Mouse (Mus musculus) heart, embryonic 15.5 days (tissue): ENCODE data around the gene C1ra. TPM values are rescaled to one million over a fixed set of nuclear protein-coding genes. Genes with fewer than 3 reads are reported as not detected.
"Not testable (repeated sequence)": the region's sequence is repeated elsewhere in the genome, so short reads cannot be mapped to it uniquely, and the experiment has no call there.

ENCODE experiments used
- ATAC-seq: fragments of 200-750 bp; cut with Nextera tagmentation; replicated peaks from 2 replicates; pipeline ENCODE4 v1.8.0; 2017; ENCODE audit warnings: low read depth, moderate TSS enrichment; ENCODE audit not compliant: insufficient number of reproducible peaks, insufficient read depth, low FRiP score
- H3K27ac ChIP-seq: fragments of 300-500 bp; sonication (generic); 2 replicates; pipeline ENCODE4 v1.5.1; 2015; ENCODE audit warnings: mild to moderate bottlenecking, inconsistent platforms
- H3K27me3 ChIP-seq: fragments of 300-500 bp; sonication (generic); 2 replicates; pipeline ENCODE4 v1.6.1; 2015; ENCODE audit warnings: inconsistent platforms
- H3K36me3 ChIP-seq: fragments of 300-500 bp; sonication (generic); 2 replicates; pipeline ENCODE4 v1.6.1; 2015; ENCODE audit warnings: mild to moderate bottlenecking, inconsistent platforms
- H3K4me1 ChIP-seq: fragments of 300-500 bp; sonication (generic); replicated peaks from 2 replicates; pipeline ENCODE4 v1.6.1; 2015; ENCODE audit warnings: inconsistent platforms
- H3K4me2 ChIP-seq: fragments of 300-500 bp; sonication (generic); 2 replicates; pipeline ENCODE4 v1.6.1; 2015; ENCODE audit warnings: inconsistent platforms, mild to moderate bottlenecking, moderate library complexity
- H3K4me3 ChIP-seq: fragments of 300-500 bp; sonication (generic); 2 replicates; pipeline ENCODE4 v1.5.1; 2015; ENCODE audit warnings: mild to moderate bottlenecking, inconsistent platforms
- H3K9ac ChIP-seq: fragments of 300-500 bp; sonication (generic); 2 replicates; pipeline ENCODE4 v1.6.1; 2015; ENCODE audit warnings: mild to moderate bottlenecking, inconsistent platforms
- H3K9me3 ChIP-seq: fragments of 300-500 bp; sonication (generic); replicated peaks from 2 replicates; pipeline ENCODE4 v1.6.1; 2016; ENCODE audit warnings: inconsistent platforms
- WGBS: fragments of 180-500 bp; shearing (Covaris S2); methylation state at CpG from one replicate; pipeline ENCODE4 v1.1.7; 2015; ENCODE audit warnings: mixed read lengths; 5-methylcytosine and 5-hydroxymethylcytosine counted together
- polyA plus RNA-seq: library from polyadenylated mRNA; unstranded; fragments of >200 nt; fragmentation: Nextera tagmentation; extraction: Ambion mirVana; gene quantifications from 2 replicates; pipeline ENCODE4 v1.2.1, GENCODE M21; 2015

Gene C1ra
- polyA plus RNA-seq, 1 experiment from 2014 or later: 1.5 TPM

- not testable (repeated sequence) for ATAC-seq
Observed at GRCm38 (mm10) chr6:124509192-124509591, 3.0 kb upstream of the C1ra start.

GRCm38 (mm10) chr6:124511936-124512335 lies 269 bp upstream of the C1ra start:
- Histone ChIP-seq H3K4me2 (no peak overlapping the region), H3K27ac (no peak overlapping the region), H3K36me3 (no peaks in the 10 kb centered on the region), H3K4me1 (no peaks in the 10 kb centered on the region), H3K9me3 (no peaks in the 10 kb centered on the region), H3K27me3 (no peaks in the 10 kb centered on the region), H3K9ac (no peak overlapping the region), H3K4me3 (no peak overlapping the region)
- no peak for ATAC-seq
- WGBS: 60% methylated on average over 6 of the region's 6 CpGs

More at GRCm38 (mm10) chr6:124509192-124509591, 3.0 kb upstream of the C1ra start:
- WGBS: 83% methylated on average over 5 of the region's 5 CpGs
- not testable (repeated sequence) for H3K9ac ChIP-seq, H3K36me3 ChIP-seq, H3K4me3 ChIP-seq, H3K9me3 ChIP-seq, H3K4me2 ChIP-seq, H3K4me1 ChIP-seq, H3K27me3 ChIP-seq, H3K27ac ChIP-seq

- H3K36me3 ChIP-seq, H3K27me3 ChIP-seq, H3K4me3 ChIP-seq, H3K9me3 ChIP-seq, H3K9ac ChIP-seq, ATAC-seq, H3K4me1 ChIP-seq, H3K4me2 ChIP-seq, H3K27ac ChIP-seq: not testable (repeated sequence)
- WGBS: 89% methylated on average over 4 of the region's 4 CpGs
Observed at GRCm38 (mm10) chr6:124517733-124518132, 5.5 kb downstream of the C1ra start.

GRCm38 (mm10) chr6:124522082-124522481 lies 9.9 kb downstream of the C1ra start:
- ATAC-seq: not testable (repeated sequence)

GRCm38 (mm10) chr6:124527881-124528280 lies 15.7 kb downstream of the C1ra start:
- Histone ChIP-seq H3K27me3 (no peaks in the 10 kb centered on the region), H3K9me3 (no peaks in the 10 kb centered on the region), H3K4me1 (no peaks in the 10 kb centered on the region), H3K9ac (no peak overlapping the region), H3K4me2 (no peak overlapping the region), H3K27ac (no peak overlapping the region), H3K36me3 (no peaks in the 10 kb centered on the region), H3K4me3 (no peak overlapping the region)
- 61% methylated on average over 3 of the region's 3 CpGs for WGBS
- ATAC-seq: no peak

More at GRCm38 (mm10) chr6:124522082-124522481, 9.9 kb downstream of the C1ra start:
- H3K27me3 ChIP-seq, H3K9me3 ChIP-seq, H3K4me3 ChIP-seq, H3K9ac ChIP-seq, H3K4me1 ChIP-seq, H3K27ac ChIP-seq, H3K4me2 ChIP-seq, H3K36me3 ChIP-seq: not testable (repeated sequence)
- 64% methylated on average over 7 of the region's 7 CpGs for WGBS

- Histone ChIP-seq H3K4me3 (no peak overlapping the region), H3K27me3 (no peaks in the 10 kb centered on the region), H3K27ac (no peak overlapping the region), H3K9ac (no peak overlapping the region), H3K9me3 (no peaks in the 10 kb centered on the region), H3K36me3 (no peaks in the 10 kb centered on the region), H3K4me1 (no peaks in the 10 kb centered on the region), H3K4me2 (no peak overlapping the region)
- no peak for ATAC-seq
- 65% methylated on average over 8 of the region's 8 CpGs for WGBS
Observed at GRCm38 (mm10) chr6:124531077-124531476, 18.9 kb downstream of the C1ra start.

GRCm38 (mm10) chr6:124536125-124536829 lies 24.1 kb downstream of the C1ra start:
- 69% methylated on average over 8 of the region's 8 CpGs for WGBS
- not testable (repeated sequence) for H3K4me2 ChIP-seq, H3K36me3 ChIP-seq, ATAC-seq, H3K27me3 ChIP-seq, H3K4me3 ChIP-seq, H3K4me1 ChIP-seq, H3K27ac ChIP-seq, H3K9ac ChIP-seq, H3K9me3 ChIP-seq

GRCm38 (mm10) chr6:124541176-124541575 lies 29.0 kb downstream of the C1ra start:
- H3K9me3 ChIP-seq, ATAC-seq, H3K36me3 ChIP-seq, H3K4me2 ChIP-seq, H3K4me1 ChIP-seq, H3K9ac ChIP-seq, H3K27me3 ChIP-seq, H3K27ac ChIP-seq, H3K4me3 ChIP-seq: not testable (repeated sequence)
- 77% methylated on average over 2 of the region's 2 CpGs for WGBS

- not testable (repeated sequence) for H3K27ac ChIP-seq, H3K27me3 ChIP-seq, H3K36me3 ChIP-seq, H3K9me3 ChIP-seq, H3K4me2 ChIP-seq, H3K4me3 ChIP-seq, H3K9ac ChIP-seq, ATAC-seq, H3K4me1 ChIP-seq
- WGBS: 0% methylated on average over 1 of the region's 1 CpGs
Observed at GRCm38 (mm10) chr6:124542284-124542683, 30.1 kb downstream of the C1ra start, which contains the start of gene C1s1. Gene C1s1 (minus strand): TSS chr6:124542359.

- H3K36me3 ChIP-seq: no peaks in the 10 kb centered on the region
- no peak for ATAC-seq
- no peaks in the 10 kb centered on the region for H3K9me3 ChIP-seq
- H3K4me2 ChIP-seq: no peak overlapping the region
- 81% methylated on average over 6 of the region's 6 CpGs for WGBS
- no peak overlapping the region for H3K4me3 ChIP-seq
- H3K4me1 ChIP-seq: no peaks in the 10 kb centered on the region
- H3K27me3 ChIP-seq: no peaks in the 10 kb centered on the region
- no peak overlapping the region for H3K9ac ChIP-seq
- H3K27ac ChIP-seq: no peak overlapping the region
Observed at GRCm38 (mm10) chr6:124544466-124544865, 32.3 kb downstream of the C1ra start.

- 72% methylated on average over 2 of the region's 2 CpGs for WGBS
- ATAC-seq: no peak
Observed at GRCm38 (mm10) chr6:124545425-124545824, 33.2 kb downstream of the C1ra start.

GRCm38 (mm10) chr6:124547979-124548378 lies 35.8 kb downstream of the C1ra start:
- H3K4me2 ChIP-seq, ATAC-seq: not testable (repeated sequence)

More at GRCm38 (mm10) chr6:124545425-124545824, 33.2 kb downstream of the C1ra start:
- 0 out of 2 replicates have a peak, but pooled peaks cover 4% of the 10 kb centered on the region for H3K9me3 ChIP-seq
- no peak overlapping the region for H3K27ac ChIP-seq
- no peak overlapping the region for H3K9ac ChIP-seq
- H3K4me3 ChIP-seq: no peak overlapping the region
- H3K36me3 ChIP-seq: no peaks in the 10 kb centered on the region
- no peaks in the 10 kb centered on the region for H3K4me1 ChIP-seq
- H3K27me3 ChIP-seq: no peaks in the 10 kb centered on the region
- H3K4me2 ChIP-seq: no peak overlapping the region

More at GRCm38 (mm10) chr6:124547979-124548378, 35.8 kb downstream of the C1ra start:
- H3K4me3 ChIP-seq, H3K27ac ChIP-seq, H3K4me1 ChIP-seq, H3K36me3 ChIP-seq, H3K9me3 ChIP-seq, H3K27me3 ChIP-seq, H3K9ac ChIP-seq: not testable (repeated sequence)
- WGBS: 87% methylated on average over 3 of the region's 3 CpGs
